Mouse (Mus musculus) thymus, postnatal 0 days (tissue): ENCODE measurements at regions not wholly inside any gene's neighbourhood (a gene's known extent, or its start where the extent isn't known, plus 50 kb on each side); places are given as distances from the start of the nearest gene placed in this dataset.
"Not testable (repeated sequence)": the region's sequence is repeated elsewhere in the genome, so short reads cannot be mapped to it uniquely, and the experiment has no call there.

Experiments used
- DNase-seq: peaks from one replicate; pipeline ENCODE4 v3.0.0-alpha.2; 2015; ENCODE audit warnings: low spot score

DNA sequence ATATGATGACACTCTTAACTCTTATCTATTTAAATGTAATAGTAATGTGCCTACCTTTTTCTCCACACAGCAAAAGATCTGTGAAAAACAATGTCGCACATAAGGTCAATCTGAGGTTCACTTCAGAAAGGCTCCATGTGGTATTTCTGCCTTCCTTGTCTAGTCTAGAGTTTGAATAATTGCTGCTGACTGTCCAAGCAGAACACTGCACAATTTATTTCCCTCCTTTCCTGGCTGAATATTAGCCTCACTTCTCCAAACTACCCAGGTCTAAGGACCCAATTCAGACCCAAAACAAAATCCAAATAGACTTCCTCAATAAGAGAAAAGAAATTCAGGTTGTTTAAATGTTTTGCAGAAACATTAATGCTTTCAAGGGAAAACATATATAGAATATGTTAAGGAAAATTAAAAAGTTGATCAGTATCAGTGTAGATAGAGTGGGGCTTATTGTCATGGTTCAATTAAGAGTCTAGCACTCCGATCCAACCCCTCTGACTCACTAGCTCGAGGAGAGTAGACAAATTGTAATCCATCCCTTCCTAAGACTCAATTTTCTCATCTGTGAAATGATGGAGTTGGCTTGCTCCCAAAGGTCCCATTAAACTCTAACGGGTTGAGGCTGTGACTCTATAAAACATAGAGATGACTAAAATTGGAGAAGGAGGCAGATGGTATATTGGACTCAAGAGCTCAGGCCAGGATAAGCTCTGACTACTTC, 215.4 kb upstream of the Tbl1xr1 start:
- DNase-seq: no peak

DNA sequence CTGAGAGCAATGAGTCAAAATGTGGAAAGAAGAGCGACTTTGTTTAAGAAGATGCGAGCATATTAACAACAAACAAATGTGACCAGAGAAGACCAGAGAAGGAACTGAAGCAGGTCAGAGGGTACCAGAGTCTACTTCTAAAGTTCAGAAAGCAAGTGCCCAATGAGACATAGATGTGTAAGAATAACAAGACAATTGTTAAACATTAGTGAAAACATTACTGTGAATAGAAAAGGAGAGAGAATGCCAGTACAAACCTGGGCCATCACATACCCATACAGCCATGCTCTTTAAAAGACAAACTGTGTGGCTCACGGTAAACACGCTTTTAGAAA, 214.8 kb upstream of the Tbl1xr1 start:
- DNase-seq: no peak

DNA sequence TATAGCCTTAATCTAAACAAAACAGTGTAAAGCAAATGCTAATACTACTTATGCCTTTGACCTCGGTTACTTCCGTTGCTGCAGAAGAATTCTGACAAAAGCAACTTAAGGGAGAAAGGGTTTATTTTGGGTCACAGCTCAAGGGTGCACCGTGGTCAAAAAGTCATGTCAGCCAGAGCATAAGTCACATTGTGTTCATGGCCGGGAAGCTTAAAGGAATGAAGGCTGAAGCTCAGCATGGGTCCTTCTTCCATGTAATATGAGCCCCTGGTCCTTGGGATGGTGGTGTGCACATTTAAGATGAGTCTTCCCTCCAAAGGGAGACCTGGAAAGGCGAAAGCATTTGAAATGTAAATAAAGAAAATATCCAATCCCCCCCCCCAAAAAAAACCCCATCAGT, 212.1 kb upstream of the Tbl1xr1 start:
- DNase-seq: no peak

DNA sequence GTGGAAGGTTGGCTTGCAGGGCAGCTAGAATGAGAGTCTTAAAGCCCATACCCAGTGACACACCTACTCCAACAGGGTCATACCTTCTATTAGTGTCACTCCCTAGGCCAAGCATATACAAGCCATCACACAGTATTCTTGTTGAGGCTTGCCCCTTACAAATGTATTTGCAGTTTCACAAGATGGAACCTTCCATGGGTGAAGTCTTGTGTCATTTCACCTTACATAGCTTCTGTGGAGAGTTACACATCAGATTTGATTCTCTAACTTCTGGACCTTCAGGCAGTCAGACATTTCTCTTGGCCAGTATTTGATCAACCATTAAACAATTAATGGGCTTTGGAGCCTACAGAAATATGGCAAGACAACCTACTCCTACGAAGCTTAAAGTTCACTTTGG, 210.6 kb upstream of the Tbl1xr1 start:
- DNase-seq: no peak

DNA sequence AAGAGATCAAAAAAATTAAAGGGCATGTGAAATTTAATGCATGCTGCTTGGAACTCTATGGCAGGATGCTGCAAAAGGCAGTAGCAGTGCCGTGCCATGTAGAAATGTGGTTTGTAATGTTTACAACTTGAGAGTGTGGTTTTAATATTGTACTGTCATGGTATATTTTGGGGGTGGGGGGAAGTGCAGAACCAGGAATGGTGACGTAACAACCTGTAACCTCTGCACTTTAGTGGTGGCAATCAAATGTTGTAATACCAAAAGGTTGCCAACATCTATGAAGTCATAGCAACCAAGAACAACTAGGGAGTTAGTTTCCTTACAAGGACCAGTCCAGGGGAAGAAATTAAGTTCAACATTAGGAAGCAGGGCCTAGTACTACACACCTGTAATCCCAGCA, 198.1 kb upstream of the Tbl1xr1 start:
- DNase-seq: no peak

DNA sequence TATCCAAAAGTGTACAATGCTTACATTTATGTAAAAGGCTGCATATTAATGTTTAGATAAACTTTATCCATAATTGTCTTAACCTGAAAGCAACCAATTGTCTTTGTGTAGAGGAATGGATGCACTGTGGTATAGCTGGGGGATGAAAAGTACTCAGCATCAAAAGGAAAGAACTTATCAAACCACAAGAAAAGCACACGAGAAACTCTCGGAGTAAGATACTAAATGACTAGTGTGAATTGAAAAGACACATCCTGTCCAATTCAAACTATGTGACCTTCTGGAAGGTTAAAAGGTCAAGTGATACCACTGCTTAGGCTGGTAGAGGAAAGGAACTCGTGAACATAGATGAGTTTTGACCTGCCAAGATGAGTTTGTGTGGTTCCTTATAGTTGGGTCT, 192.2 kb upstream of the Tbl1xr1 start:
- peak; percentile 15 for DNase-seq

DNA sequence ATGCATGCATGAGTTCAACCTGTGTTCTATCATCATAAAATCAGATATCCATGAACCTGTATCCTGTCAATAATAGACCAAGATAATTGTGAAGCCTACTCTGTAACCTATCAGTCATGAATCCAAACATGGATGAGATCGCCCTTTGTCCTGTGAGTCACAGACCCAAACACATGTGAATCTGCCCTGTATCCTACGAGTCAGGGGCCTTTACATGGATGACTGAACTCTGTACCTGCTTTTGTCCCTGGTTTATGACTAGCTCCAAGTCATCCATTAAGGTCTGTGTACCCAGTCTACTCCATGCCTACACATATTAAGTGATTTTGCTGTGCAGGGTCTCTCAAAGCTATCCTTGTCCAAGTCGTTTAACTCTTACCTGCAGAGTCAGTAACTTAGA, 187.7 kb upstream of the Tbl1xr1 start:
- DNase-seq: no peak

DNA sequence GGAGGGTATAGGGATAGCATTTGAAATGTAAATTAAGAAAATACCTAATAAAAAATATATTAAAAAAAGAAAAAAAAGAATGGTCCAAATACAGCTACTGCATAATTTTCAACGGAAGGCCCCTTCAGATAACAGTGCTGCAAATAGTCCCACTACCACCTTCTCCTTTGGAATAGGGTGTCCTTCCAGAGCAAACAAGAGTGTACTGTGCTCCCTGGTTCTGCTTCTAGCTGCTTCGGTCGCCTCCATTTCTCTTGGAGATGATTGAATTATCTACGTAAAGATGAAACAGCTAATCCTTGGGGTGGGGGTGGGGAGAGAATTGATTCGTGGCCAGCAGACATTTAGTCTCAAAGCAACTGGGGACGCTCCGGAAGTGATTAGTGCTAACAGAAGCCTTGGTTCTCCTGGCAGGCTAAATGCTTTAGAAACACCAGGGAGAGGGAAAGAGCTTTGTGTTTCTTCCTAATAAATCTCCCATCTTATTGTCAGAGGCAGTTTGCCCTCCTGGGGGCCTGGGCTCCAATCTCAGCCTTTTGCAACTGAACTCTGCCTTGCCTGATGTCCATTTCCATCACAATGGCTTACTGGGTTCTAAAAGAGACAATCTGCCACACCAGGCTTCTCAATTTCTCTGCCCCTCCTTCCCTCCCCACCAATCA, 184.5 kb upstream of the Tbl1xr1 start:
- DNase-seq: no peak

DNA sequence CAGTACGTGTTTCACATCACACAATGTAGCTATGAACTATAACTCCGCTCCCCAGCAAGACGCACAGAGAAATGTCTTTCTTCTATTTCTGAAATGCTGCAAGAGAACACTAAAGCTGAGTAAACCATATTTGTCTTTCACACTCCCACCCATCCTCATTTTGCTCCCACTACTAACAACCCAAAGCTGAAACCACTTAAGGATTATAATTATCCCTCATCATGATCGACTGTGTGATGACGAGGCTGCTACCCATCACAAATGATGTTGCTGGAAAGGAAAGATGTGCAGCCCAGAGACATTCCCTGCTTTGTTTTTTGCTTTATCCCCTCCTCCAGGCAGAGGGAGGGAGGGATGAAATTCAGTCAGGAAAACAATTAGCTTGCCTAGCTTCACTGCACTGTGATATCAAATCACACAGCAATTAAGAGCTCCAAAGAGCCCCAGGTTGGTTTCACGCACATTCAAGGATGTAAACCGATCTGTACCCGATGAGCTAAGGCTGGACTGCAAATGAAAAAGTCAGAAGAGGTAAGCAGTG, 183.5 kb upstream of the Tbl1xr1 start:
- DNase-seq: no peak

DNA sequence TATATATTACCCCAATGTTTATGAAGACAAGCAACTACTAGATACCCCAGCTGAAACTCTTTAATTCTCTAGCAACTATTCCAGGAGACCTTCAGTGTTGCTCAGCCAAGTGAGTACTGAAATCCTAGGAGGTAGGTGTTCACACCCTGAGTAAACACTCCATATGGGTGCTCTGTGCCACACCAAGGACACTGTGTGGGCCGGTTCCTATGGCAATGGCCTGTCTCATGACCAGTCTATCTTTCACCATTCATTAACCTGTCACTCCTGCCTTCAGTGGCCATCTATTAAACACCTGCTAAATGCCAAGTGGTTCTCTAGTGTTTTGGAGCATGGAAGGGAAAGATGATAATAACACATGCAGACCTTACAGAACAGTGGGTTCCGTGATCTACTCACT, 180.9 kb upstream of the Tbl1xr1 start:
- no peak for DNase-seq

DNA sequence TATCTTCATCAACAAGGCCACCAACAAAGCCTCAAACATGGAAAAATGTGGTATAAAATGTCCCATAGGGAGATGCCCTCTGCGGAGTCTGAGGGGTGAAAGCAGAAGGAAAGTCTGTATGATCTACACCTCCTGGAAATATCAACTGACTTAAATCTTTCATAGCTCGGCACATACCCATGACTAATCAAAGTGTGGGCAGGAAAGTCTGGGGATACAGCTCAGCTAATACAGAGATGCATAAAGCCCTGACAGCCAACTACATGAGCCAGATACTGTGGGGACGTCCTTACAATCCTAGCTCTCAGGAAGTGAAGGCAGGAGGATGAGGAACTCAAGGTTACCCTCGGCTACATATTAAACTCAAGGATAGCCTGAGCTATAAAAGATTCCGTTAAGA, 178.2 kb upstream of the Tbl1xr1 start:
- DNase-seq: no peak

DNA sequence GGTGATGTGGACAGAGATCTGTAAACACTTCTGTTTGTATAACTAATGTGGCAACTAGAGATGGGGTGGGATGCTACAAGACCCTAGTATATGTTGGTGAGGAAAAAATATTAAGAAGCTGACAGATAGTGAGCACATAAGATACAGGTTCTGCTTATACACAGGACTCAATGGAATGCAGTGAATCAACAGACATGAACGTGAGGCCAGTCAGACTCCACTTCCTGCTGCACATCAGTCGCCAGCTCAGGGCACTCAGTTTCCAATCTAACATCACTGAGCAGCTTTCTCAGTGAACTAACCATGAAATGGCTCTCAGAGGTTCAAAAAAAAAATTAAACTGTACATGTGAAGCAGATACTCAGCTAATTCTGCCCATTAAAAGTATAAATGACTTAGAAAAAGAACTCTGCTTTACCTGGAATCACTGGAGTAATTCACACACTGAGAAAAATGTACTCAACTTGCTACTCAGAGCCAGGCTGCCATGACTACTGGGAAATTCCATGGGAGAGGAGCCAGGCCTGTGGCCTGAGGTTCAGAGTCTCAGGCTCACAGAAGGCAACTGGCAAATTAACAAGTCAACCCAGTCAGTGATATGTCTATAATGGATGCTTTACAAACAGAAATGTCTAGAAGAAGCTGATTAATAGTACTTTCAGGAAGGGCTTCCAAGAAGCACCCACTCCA, 170.9 kb upstream of the Tbl1xr1 start:
- peak; percentile 13 for DNase-seq

DNA sequence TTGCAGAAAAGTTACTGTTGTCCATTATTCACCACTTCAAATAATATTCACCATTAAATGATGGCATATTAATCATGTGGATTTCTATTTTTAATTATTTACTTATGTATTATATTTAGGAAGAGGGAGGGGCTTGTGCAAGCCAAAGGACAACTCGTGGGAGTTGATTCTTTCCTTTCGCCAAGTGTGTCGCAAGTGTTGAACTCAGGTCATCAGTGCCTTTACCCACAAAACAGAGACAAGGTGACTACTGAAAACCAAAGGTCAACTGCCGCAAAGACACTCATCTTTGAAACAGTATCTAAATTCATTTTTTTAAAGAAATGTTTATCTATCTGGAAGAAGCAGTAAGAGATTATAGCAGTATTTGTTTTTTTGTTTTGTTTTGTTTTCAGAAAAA, 167.6 kb upstream of the Tbl1xr1 start:
- DNase-seq: no peak

DNA sequence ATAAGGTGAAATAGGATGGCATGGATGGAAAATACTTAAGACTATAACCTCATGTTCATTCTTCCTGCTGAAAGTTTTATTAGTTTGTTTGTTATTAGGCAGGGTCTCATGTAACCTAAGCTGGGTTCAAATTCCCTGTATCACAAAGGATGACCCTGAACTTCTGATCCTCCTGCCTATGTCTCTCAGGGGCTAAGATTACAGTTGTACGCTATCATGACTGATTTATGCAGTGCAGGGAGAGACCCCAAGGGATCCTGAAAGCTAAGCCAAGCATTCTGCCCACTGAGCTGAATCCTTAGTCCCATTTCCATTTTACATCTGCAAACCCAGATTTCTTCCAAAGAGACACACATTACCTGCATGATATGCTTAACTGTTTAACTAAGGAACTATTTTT, 166.4 kb upstream of the Tbl1xr1 start:
- no peak for DNase-seq

DNA sequence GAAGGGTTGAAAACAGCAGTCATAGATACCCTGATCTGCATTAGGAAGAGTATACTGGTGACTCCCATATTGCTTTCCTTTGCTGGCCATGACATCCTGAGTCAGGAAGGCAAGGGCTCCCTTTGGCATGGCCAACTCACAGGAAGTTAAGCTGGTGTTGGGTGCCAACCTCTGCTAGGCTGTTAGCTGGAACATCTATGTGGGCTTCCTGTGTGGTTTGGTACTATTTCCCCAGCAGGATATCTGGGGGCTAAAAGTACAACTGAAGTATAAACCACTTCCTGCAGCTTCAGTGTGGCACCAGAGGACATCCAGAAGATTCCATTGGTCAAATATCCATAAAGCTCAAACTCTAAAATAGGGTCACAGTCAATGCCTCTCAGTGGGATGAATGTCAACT, 165.4 kb upstream of the Tbl1xr1 start:
- DNase-seq: peak; percentile 74

DNA sequence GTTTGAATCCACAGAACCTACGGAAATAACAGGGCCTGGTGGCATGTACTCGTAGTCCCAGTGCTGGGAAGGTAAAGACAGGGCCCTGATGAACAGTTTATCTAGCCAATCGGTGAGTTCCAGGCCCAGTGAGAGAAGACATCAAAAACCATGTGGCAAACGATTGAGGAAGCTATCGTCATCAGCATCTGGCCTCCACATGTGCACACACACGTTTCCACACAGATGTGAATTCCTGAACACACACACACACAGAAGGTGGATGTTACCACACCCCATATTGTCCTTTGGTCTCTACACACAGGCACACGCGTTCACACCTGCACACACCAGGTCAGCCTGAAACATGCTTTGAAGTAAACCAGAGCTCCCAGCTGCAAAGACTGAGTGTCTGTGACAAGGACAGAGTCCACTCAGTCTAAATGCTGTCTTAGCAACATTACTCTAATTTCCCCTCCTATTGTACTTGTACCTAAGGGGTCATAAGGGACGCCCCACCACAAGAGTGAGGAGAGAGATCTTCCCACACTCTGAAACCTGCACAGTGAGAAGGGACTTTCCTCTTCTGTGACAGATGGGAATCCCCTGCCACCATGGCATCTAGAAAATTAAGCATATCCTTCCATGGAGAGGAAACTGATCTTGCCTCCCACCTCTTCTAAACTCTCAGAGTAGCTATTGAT, 159.1 kb upstream of the Tbl1xr1 start:
- no peak for DNase-seq

DNA sequence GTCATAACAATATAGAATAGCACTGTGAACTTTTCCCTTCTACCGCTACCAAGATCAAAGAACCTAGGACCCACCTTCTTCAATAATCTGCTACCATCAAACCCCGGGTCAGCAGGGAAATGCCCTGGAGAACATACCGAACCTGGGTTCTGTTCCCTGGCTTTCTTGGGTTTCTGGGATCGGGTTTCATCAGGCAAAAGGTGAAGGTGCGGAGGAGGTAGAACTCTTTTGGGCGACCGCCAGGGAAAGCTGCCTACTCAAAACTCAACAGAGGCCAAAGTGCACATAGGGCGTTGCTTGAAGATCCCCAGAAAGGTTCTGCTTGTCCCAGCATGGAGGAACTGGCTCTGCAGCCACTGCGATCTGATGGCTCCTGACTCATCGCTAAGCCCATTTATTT, 158.0 kb upstream of the Tbl1xr1 start:
- no peak for DNase-seq

DNA sequence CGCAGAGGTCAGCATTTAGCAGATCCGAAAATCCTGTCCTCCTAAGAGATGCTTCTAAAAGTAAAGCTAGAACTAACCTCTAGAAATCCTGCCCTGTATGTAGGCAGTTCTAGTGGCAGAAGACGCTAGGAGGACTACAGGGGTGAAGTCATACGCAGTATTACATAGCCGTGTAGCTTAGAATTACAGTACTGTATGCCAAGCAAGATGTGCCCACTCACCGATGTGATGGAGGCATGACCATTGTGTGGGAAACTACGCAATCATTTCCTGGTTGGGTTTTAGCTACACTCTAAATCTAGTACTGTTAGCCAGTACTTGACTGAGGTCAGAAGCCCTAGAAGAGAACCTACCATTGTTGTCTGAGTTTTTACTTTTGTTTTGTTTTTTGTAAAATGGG, 156.5 kb upstream of the Tbl1xr1 start:
- DNase-seq: no peak

DNA sequence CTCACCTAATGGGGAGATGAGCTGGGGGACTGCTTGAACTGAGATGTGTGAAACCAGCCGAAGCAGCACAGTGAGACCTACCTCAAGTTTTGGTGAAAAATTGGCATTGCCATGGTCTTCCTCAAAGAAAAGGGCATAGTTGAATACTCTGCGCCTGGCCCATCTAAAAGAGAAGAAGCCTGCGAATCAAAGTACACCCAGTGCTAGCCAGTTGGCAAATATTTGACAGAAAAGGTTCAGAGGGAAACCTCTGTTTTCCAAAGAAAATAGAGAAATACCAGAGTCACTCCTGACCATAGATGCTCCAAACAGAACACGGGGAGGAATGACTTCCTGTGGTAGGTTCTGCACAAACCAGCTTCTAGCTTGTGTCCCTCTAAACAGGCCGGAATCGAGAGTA, 144.5 kb upstream of the Tbl1xr1 start:
- no peak for DNase-seq

DNA sequence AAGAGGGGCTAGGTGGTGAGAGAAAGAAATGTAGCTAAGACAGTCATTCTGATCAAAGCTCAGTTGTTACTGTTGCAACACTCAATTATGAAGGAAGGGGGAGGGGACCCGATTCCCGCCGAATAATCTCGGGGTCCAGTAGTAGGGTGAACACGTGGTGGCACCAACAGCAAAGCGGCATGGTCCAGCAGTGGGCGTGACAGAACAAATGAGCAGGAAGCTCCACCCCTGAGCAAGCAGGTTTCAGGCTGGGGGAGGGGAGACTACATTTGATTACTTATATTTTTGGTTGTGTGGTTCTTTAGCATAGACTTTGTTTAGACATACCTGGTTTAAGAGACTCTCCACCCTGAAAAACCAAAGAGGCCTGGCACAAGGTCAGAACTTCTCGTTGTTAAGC, 143.8 kb upstream of the Tbl1xr1 start:
- not testable (repeated sequence) for DNase-seq

DNA sequence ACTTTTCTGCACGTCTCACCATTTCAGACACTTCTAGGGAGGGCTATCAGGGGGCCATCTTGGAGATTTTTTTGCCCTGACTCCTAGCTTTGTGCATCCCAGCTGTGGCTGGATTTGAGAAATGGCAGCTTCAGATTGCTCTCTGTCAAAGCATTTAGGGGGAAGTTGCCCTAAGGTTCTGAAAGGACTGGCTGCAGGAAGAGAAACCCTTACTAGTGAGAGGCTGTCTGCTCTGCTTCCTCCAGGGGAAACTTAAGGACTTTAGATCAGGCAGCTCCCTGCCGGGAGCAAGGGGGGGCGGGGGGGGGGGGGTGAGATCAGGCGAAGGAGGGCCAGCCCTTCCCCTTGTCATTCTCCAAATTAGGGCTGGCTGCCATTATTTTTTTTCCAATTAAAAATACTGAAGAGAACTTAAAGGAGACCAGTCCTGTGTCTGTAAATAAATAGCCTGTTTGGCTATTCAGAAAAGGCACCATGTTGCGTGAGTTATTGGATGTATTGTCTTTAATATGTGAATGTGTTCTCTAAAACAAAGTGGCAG, 141.7 kb upstream of the Tbl1xr1 start:
- peak; percentile 40 for DNase-seq
